Mouse (Mus musculus) liver, adult 2 months (tissue): Measurements from ENCODE around the gene Ak8.

Experiments used
- CTCF ChIP-seq: fragments of 200-500 bp; IDR thresholded peaks from 2 replicates; pipeline ENCODE4 v1.5.1; 2011; ENCODE audit warnings: low read depth, low read length, control low read depth
- POLR2A ChIP-seq: fragments of 200-500 bp; IDR thresholded peaks from 2 replicates; pipeline ENCODE4 v1.6.1; 2011; ENCODE audit warnings: low read length, control low read depth; ENCODE audit not compliant: insufficient read depth; ENCODE audit errors: extremely low read depth

- TF ChIP-seq CTCF (no peak), POLR2A (no peak)
Observed at GRCm38 (mm10) chr2:28706106-28706636, 6.2 kb downstream of the Ak8 start.
